Mouse (Mus musculus): ENCODE data around the gene Fuz. TPM values are rescaled to one million over a fixed set of nuclear protein-coding genes. Genes with fewer than 3 reads are reported as not detected.
A peak's percentile ranks its signal among the peaks of the same experiment; 100 is the strongest.

Gene Fuz
- polyA plus RNA-seq, 1 experiment = 9.8 TPM

DNA sequence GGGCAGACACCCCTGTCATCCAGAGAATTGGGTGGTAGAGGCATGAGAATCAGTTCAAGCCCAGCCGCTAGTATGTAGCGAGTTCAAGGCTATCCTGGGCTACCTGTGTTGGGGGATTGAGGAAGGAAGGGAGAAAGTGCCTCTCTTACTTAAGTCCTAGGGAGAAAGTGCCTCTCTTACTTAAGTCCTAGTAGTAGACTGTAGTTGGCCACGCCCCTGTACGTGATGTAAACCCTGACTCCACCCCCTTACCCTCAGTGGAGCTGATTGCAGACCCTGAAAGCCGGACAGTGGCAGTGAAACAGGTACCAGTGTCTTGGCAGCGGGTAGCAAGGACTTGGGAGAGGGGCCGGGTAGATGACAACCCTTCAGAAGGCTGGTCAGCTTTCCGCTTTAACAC, 38.0 kb upstream of the Fuz start:
- TF ChIP-seq MAX (IDR thresholded peaks at IDR 0.05) (no peak), USF1 (IDR thresholded peaks at IDR 0.05; ENCODE audit: low read depth) (no peak), MYOG (IDR thresholded peaks at IDR 0.05; ENCODE audit: control insufficient read depth, extremely low read depth, insufficient read length) (no peak), CEBPB (IDR thresholded peaks at IDR 0.05; ENCODE audit: low read depth) (no peak), FOSL1 (IDR thresholded peaks at IDR 0.05; ENCODE audit: insufficient read depth, low read length, poor library complexity, severe bottlenecking) (no peak), MYOD1 (IDR thresholded peaks at IDR 0.05; ENCODE audit: control insufficient read depth, insufficient read length, low read depth) (no peak), CTCF (IDR thresholded peaks at IDR 0.05; ENCODE audit: control insufficient read depth, insufficient read depth, insufficient read length) (no peak)
- H3K4me3 ChIP-seq (ENCODE audit: insufficient read depth, poor library complexity, severe bottlenecking) = peak overlapping the region; percentile 65

DNA sequence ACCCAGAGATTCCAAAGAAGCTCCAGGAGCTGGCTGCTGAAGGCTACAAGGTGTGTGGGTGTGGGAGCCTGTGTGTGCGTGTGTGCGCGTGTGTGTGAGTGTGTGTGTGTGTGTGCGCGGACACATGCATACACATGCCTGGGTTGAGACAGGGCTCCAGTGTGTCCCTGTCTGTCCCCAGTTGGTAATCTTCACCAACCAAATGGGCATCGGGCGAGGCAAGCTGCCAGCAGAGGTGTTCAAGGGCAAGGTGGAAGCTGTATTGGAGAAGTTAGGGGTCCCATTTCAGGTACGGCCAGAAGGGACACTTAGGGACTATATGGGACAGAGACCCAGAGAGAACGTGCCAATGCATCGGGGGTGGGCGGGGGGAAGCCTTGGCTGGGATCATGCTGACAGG, 36.0 kb upstream of the Fuz start:
- no peaks in the 10 kb centered on the region for H3K27me3 ChIP-seq (ENCODE audit: control insufficient read depth, insufficient read depth, insufficient read length)
- H3K4me3 ChIP-seq (ENCODE audit: insufficient read depth, poor library complexity, severe bottlenecking) = no peak overlapping the region
- H3K79me3 ChIP-seq (ENCODE audit: low read depth) = peaks cover 8% of the 10 kb centered on the region
- H3ac ChIP-seq (ENCODE audit: control insufficient read depth, insufficient read length, low read depth) = no peak overlapping the region
- H3K36me3 ChIP-seq (ENCODE audit: control insufficient read depth, insufficient read depth) = peaks cover 17% of the 10 kb centered on the region
- H3K79me2 ChIP-seq (ENCODE audit: control insufficient read depth, insufficient read depth) = peaks cover 29% of the 10 kb centered on the region
- TF ChIP-seq CEBPB (IDR thresholded peaks at IDR 0.05; ENCODE audit: low read depth) (no peak), CTCF (IDR thresholded peaks at IDR 0.05; ENCODE audit: control insufficient read depth, insufficient read depth, insufficient read length) (no peak), MYOG (IDR thresholded peaks at IDR 0.05; ENCODE audit: control insufficient read depth, extremely low read depth, insufficient read length) (no peak), FOSL1 (IDR thresholded peaks at IDR 0.05; ENCODE audit: insufficient read depth, low read length, poor library complexity, severe bottlenecking) (no peak), USF1 (IDR thresholded peaks at IDR 0.05; ENCODE audit: low read depth) (no peak), MYOD1 (IDR thresholded peaks at IDR 0.05; ENCODE audit: control insufficient read depth, insufficient read length, low read depth) (no peak), MAX (IDR thresholded peaks at IDR 0.05) (no peak)

More for the DNA sequence above, 38.0 kb upstream of the Fuz start:
- Histone ChIP-seq H3K79me2 (ENCODE audit: control insufficient read depth, insufficient read depth) (peaks cover 26% of the 10 kb centered on the region), H3K27me3 (ENCODE audit: control insufficient read depth, insufficient read depth, insufficient read length) (no peaks in the 10 kb centered on the region), H3ac (ENCODE audit: control insufficient read depth, insufficient read length, low read depth) (peak overlapping the region; percentile 25), H3K79me3 (ENCODE audit: low read depth) (peaks cover 11% of the 10 kb centered on the region), H3K36me3 (ENCODE audit: control insufficient read depth, insufficient read depth) (peaks cover 9% of the 10 kb centered on the region)

DNA sequence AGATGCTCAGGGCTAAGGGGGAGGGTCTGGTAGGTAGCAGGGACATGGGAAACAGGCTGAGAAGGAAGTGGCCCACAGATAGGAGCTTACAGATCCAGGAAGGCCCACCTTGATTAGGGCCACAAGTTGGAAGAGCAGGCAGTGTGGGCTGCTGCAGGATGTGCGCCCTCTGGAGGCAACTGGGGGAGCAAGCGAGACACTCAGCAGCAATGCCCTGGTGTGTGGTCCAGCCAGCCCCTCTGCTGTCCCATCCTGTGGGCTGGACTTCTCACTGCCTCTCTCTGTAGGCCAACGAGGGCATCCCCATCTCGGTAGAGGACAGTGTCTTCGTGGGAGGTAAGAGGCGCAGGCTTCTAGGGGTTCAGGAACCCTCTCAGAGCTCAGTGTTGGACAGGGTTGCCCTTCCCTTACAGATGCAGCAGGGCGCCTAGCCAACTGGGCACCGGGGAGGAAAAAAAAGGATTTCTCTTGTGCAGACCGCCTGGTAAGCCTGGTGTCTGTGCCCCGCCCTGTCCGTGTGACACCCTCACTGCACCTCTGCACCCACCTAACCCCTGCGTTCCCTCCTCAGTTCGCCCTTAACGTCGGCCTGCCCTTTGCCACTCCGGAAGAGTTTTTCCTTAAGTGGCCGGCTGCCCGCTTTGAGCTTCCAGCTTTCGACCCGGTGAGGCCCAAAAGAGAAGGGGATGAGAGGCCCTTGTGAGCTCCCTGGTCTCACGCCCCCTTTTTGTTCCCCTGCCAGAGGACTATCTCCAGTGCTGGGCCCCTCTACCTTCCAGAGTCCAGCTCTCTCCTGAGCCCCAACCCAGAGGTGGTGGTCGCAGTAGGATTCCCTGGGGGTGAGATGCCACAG, 35.1 kb upstream of the Fuz start:
- Histone ChIP-seq H3K79me3 (ENCODE audit: low read depth) (peaks cover 14% of the 10 kb centered on the region), H3K4me3 (ENCODE audit: insufficient read depth, poor library complexity, severe bottlenecking) (no peak overlapping the region), H3K79me2 (ENCODE audit: control insufficient read depth, insufficient read depth) (peaks cover 38% of the 10 kb centered on the region), H3ac (ENCODE audit: control insufficient read depth, insufficient read length, low read depth) (no peak overlapping the region), H3K36me3 (ENCODE audit: control insufficient read depth, insufficient read depth) (peaks cover 20% of the 10 kb centered on the region), H3K27me3 (ENCODE audit: control insufficient read depth, insufficient read depth, insufficient read length) (no peaks in the 10 kb centered on the region)
- TF ChIP-seq USF1 (IDR thresholded peaks at IDR 0.05; ENCODE audit: low read depth) (no peak), CTCF (IDR thresholded peaks at IDR 0.05; ENCODE audit: control insufficient read depth, insufficient read depth, insufficient read length) (peak; percentile 96)

DNA sequence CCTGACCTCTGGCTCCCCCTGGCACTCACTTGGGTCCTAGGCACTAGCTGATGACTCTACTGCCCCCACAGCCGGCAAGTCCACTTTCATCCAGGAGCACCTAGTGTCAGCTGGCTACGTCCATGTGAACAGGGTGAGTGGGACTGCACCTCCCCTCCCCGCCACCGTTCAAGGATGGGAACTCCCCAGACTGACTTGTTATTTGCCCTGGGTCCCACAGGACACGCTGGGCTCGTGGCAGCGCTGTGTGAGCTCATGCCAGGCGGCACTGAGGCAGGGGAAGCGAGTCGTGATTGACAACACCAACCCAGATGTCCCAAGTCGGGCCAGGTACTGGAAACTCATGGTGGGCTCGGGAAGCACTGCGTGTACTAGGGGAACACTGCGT, 34.5 kb upstream of the Fuz start:
- Histone ChIP-seq H3K36me3 (ENCODE audit: control insufficient read depth, insufficient read depth) (peaks cover 25% of the 10 kb centered on the region), H3ac (ENCODE audit: control insufficient read depth, insufficient read length, low read depth) (no peak overlapping the region), H3K79me3 (ENCODE audit: low read depth) (peaks cover 18% of the 10 kb centered on the region), H3K79me2 (ENCODE audit: control insufficient read depth, insufficient read depth) (peaks cover 44% of the 10 kb centered on the region), H3K27me3 (ENCODE audit: control insufficient read depth, insufficient read depth, insufficient read length) (no peaks in the 10 kb centered on the region), H3K4me3 (ENCODE audit: insufficient read depth, poor library complexity, severe bottlenecking) (no peak overlapping the region)
- TF ChIP-seq MYOG (IDR thresholded peaks at IDR 0.05; ENCODE audit: control insufficient read depth, extremely low read depth, insufficient read length) (no peak), CTCF (IDR thresholded peaks at IDR 0.05; ENCODE audit: control insufficient read depth, insufficient read depth, insufficient read length) (no peak), FOSL1 (IDR thresholded peaks at IDR 0.05; ENCODE audit: insufficient read depth, low read length, poor library complexity, severe bottlenecking) (no peak), MAX (IDR thresholded peaks at IDR 0.05) (no peak), USF1 (IDR thresholded peaks at IDR 0.05; ENCODE audit: low read depth) (no peak), MYOD1 (IDR thresholded peaks at IDR 0.05; ENCODE audit: control insufficient read depth, insufficient read length, low read depth) (no peak), CEBPB (IDR thresholded peaks at IDR 0.05; ENCODE audit: low read depth) (no peak)

DNA sequence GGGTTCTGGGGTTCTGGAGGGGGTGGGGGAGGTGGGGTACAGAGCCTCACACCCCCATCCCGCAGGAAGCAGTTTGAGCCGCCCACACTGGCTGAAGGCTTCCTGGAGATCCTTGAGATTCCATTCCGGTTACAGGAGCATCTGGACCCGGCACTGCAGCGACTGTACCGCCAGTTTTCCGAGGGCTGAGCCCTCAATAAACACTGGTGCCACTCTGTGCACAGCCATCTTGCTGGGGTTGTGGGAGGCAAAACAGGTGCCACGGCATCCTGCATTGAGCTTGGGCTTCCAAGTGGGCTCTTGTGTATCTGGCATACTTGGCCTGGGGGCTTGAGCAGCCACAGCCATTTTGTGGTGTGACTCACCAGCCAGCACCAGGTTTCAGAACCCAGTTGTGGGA, 33.4 kb upstream of the Fuz start:
- TF ChIP-seq CEBPB (IDR thresholded peaks at IDR 0.05; ENCODE audit: low read depth) (no peak), MYOD1 (IDR thresholded peaks at IDR 0.05; ENCODE audit: control insufficient read depth, insufficient read length, low read depth) (no peak), MAX (IDR thresholded peaks at IDR 0.05) (no peak), MYOG (IDR thresholded peaks at IDR 0.05; ENCODE audit: control insufficient read depth, extremely low read depth, insufficient read length) (no peak), CTCF (IDR thresholded peaks at IDR 0.05; ENCODE audit: control insufficient read depth, insufficient read depth, insufficient read length) (no peak), USF1 (IDR thresholded peaks at IDR 0.05; ENCODE audit: low read depth) (no peak), FOSL1 (IDR thresholded peaks at IDR 0.05; ENCODE audit: insufficient read depth, low read length, poor library complexity, severe bottlenecking) (no peak)
- H3K4me3 ChIP-seq (ENCODE audit: insufficient read depth, poor library complexity, severe bottlenecking) = no peak overlapping the region
- H3K36me3 ChIP-seq (ENCODE audit: control insufficient read depth, insufficient read depth) = peaks cover 25% of the 10 kb centered on the region

More for the DNA sequence above, 33.4 kb upstream of the Fuz start:
- H3K27me3 ChIP-seq (ENCODE audit: control insufficient read depth, insufficient read depth, insufficient read length) = no peaks in the 10 kb centered on the region
- peaks cover 52% of the 10 kb centered on the region for H3K79me2 ChIP-seq (ENCODE audit: control insufficient read depth, insufficient read depth)
- H3K79me3 ChIP-seq (ENCODE audit: low read depth) = peaks cover 27% of the 10 kb centered on the region
- H3ac ChIP-seq (ENCODE audit: control insufficient read depth, insufficient read length, low read depth) = no peak overlapping the region

All from C2C12 (cell line).